Mouse (Mus musculus) Patski (cell line): ENCODE data around the gene Nsmf. TPM values are rescaled to one million over a fixed set of nuclear protein-coding genes. Genes with fewer than 3 reads are reported as not detected.

ENCODE experiments used
- ATAC-seq: fragments of 100-300 bp; one replicate; pipeline ENCODE4 v1.8.0; 2021
- CTCF ChIA-PET: fragments of 350-600 bp; sonication (Branson Sonifier 250); formaldehyde crosslinking; loops from one replicate; lab custom pipeline; 2022; ENCODE audit warnings: inconsistent platforms; lab: Charles Lee
- POLR2A ChIA-PET: fragments of 350-600 bp; sonication (Branson Sonifier 250); formaldehyde crosslinking; loops from one replicate; lab custom pipeline; 2022; ENCODE audit warnings: antibody characterized with exemption, inconsistent platforms; lab: Charles Lee
- DNase-seq: peaks from one replicate; pipeline ENCODE4 v3.0.0-alpha.2; 2011; ENCODE audit warnings: low read depth, low spot score
- H3K27me3 ChIP-seq: fragments of 371-371 bp; one replicate; pipeline ENCODE4 v1.5.1; 2021
- CTCF ChIP-seq: fragments of 100-300 bp; IDR thresholded peaks from one replicate; pipeline ENCODE4 v1.5.1; 2021
- in situ Hi-C: fragments of 300-500 bp; cut with MboI; formaldehyde crosslinking; loops from 3 replicates; pipeline ENCODE4 v1.11.1; 2018; ENCODE audit warnings: low pct_unique_long_range_greater_than_20kb, mixed read lengths
- polyA plus RNA-seq: library from polyadenylated mRNA; unstranded; gene quantifications from one replicate; pipeline ENCODE4 v1.2.3, GENCODE M21; 2021

Gene Nsmf
- polyA plus RNA-seq, 1 experiment from 2014 or later: 120 TPM

DNA sequence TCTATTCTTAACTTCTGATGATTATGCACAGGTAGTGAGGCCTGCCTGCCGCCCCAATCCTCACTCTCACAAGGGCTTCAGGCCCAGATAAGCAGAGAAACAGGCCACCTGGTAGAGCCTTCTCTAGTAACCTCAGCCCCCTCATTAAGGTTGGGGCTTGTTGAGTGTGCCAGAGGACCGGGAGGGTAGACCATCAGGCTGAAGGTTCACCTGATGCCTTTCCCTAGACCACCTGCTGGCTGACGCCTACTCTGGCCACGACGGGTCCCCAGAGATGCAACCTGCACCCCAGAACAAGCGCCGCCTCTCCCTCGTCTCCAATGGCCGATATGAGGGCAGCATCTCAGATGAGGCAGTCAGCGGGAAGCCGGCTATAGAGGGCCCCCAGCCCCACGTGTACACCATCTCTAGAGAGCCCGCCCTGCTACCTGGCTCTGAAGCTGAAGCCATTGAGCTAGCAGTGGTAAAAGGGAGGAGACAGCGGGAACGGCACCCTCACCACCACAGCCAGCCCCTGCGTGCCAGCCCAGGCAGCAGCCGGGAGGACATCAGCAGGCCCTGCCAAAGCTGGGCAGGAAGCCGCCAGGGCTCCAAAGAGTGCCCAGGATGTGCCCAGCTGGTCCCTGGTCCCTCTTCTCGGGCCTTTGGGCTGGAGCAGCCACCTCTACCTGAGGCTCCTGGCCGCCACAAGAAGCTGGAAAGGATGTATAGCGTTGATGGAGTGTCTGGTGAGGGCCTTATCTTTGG, 1.4 kb downstream of the Nsmf start:
- ChIA-PET CTCF (interaction anchor here (1.4 kb wide), 1 partner anchor 10 kb away, joined by 3 read pairs; no protein-coding TSS in a partner anchor), POLR2A (interaction anchor here (0.9 to 1.1 kb wide), 2 partner anchors 9 to 12 kb away, joined by 3 to 4 read pairs; no protein-coding TSS in a partner anchor)
- in situ Hi-C loops: no loop called here
- no peaks in the 10 kb centered on the region for H3K27me3 ChIP-seq
- no peak for DNase-seq
- ATAC-seq: no peak
- TF ChIP-seq CTCF: no peak

- H3K27me3 ChIP-seq: no peaks in the 10 kb centered on the region
- ATAC-seq (no peak), DNase-seq (no peak)
- ChIA-PET POLR2A (no interaction called here), CTCF (no interaction called here)
- TF ChIP-seq CTCF: no peak
- in situ Hi-C loops: no loop called here
Observed at GRCm38 (mm10) chr2:25058926-25059325, 4.8 kb downstream of the Nsmf start.

DNA sequence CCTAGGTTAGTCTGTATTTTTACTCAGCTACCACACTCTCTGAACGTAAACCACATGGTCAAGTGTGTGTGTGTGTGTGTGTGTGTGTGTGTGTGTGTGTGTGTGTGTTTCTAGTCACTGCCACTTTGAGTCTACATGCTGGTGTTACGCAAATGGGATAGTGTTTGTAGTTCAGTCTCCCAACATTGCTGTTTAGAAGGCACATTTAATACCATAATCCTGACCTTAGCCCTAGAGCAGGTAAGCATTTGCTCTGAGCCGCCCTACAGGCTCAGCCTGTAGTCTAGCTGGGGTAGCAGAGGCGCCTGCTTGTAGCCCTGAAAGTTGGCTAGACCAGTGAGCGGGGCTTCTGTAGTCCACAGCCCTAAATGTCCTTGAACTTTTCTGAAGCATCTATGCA, 9.4 kb downstream of the Nsmf start:
- POLR2A ChIA-PET: no interaction called here
- ATAC-seq (no peak), DNase-seq (no peak)
- CTCF ChIA-PET: no interaction called here
- TF ChIP-seq CTCF: no peak
- H3K27me3 ChIP-seq: no peaks in the 10 kb centered on the region
- in situ Hi-C loops: no loop called here

DNA sequence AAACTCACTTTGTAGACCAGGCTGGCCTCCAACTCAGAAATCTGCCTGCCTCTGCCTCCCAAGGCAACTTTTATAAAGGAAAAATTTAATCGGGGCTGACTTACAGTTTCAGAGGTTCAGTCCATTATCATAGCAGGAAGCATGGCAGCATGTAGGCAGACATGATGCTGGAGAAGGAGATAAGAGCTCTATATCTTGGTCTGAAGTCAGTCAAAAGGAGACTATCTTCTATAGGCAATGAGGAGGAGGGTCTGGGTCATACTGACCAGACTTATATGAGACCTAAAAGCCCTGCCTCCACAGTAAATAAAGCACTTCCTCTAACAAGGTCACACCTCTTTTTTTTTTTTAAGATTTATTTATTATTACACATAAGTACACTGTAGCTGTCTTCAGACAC, 10.1 kb downstream of the Nsmf start:
- POLR2A ChIA-PET: interaction anchor here (1.2 kb wide), 1 partner anchor 9 kb away, joined by 4 read pairs; no protein-coding TSS in a partner anchor
- H3K27me3 ChIP-seq: no peaks in the 10 kb centered on the region
- no peak for TF ChIP-seq CTCF
- in situ Hi-C loops: no loop called here
- CTCF ChIA-PET: interaction anchor here (0.7 kb wide), 1 partner anchor 14 kb away, joined by 3 read pairs; no protein-coding TSS in a partner anchor
- no peak for DNase-seq
- ATAC-seq: no peak

- no peak for TF ChIP-seq CTCF
- POLR2A ChIA-PET: interaction anchor here (1.2 kb wide), 1 partner anchor 10 kb away, joined by 4 read pairs; no protein-coding TSS in a partner anchor
- DNase-seq (no peak), ATAC-seq (no peak)
- CTCF ChIA-PET: interaction anchor here (1.0 kb wide), 1 partner anchor 10 kb away, joined by 3 read pairs; no protein-coding TSS in a partner anchor
- in situ Hi-C loops: no loop called here
- no peaks in the 10 kb centered on the region for H3K27me3 ChIP-seq
Observed at GRCm38 (mm10) chr2:25065537-25065936, 11.4 kb downstream of the Nsmf start.

DNA sequence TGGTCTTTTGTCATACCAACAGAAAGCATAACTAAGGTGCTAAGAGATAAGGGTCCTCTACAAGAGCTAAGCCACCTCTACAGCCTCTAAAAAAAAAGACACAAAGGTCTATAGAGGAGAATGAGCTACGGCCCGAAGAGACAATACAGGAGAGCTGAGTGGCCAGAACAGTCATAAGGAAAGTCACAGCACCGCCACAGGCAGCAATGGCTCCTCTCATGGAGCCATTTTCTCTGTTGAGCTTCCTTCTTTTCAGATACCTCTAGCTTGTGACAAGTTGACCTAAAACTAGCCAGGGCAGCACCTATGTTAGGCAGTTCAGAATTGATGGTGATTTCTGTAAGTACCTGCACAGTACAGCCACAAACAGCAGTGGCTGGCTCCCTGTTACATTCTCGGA, 12.4 kb downstream of the Nsmf start:
- TF ChIP-seq CTCF: no peak
- CTCF ChIA-PET: interaction anchor here (1.0 kb wide), 1 partner anchor 11 kb away, joined by 3 read pairs; no protein-coding TSS in a partner anchor
- ATAC-seq (no peak), DNase-seq (no peak)
- POLR2A ChIA-PET: no interaction called here
- in situ Hi-C loops: no loop called here
- no peaks in the 10 kb centered on the region for H3K27me3 ChIP-seq

GRCm38 (mm10) chr2:25069537-25069936, 15.4 kb downstream of the Nsmf start:
- in situ Hi-C loops: no loop called here
- ATAC-seq (no peak), DNase-seq (no peak)
- no peaks in the 10 kb centered on the region for H3K27me3 ChIP-seq
- POLR2A ChIA-PET: no interaction called here
- CTCF ChIA-PET: no interaction called here
- no peak for TF ChIP-seq CTCF

GRCm38 (mm10) chr2:25072398-25072797, 18.2 kb downstream of the Nsmf start:
- DNase-seq (no peak), ATAC-seq (no peak)
- in situ Hi-C loops: no loop called here
- ChIA-PET POLR2A (no interaction called here), CTCF (no interaction called here)
- no peaks in the 10 kb centered on the region for H3K27me3 ChIP-seq
- TF ChIP-seq CTCF: no peak

DNA sequence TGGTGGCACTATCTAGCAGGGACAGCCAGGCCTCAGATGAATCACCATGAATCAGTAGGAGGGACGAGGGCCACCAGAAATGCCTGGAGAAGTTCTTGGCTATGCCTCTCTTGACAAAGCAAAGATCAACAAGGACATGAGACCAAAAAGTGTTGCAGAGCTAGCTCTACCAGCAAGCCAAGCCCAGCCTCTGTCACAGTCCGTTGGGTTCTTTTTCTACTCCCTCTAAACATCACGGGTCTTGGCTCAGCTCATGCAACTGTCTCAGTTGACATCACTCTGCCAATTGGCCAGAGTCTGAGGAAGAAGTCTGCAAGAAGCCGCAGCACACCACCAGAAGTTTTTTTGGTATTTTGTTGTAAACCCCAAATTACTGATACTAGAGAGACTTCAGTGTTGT, 21.4 kb downstream of the Nsmf start:
- POLR2A ChIA-PET: interaction anchor here (0.6 kb wide), 1 partner anchor 8 kb away, joined by 3 read pairs; no protein-coding TSS in a partner anchor
- CTCF ChIA-PET: no interaction called here
- in situ Hi-C loops: no loop called here
- TF ChIP-seq CTCF: no peak
- H3K27me3 ChIP-seq: no peaks in the 10 kb centered on the region
- ATAC-seq (no peak), DNase-seq (no peak)

GRCm38 (mm10) chr2:25078967-25079366, 24.8 kb downstream of the Nsmf start:
- H3K27me3 ChIP-seq: peaks cover 8% of the 10 kb centered on the region
- ChIA-PET POLR2A (interaction anchor here (0.6 kb wide), 1 partner anchor 32 kb away, joined by 4 read pairs; no protein-coding TSS in a partner anchor), CTCF (no interaction called here)
- ATAC-seq: no peak
- in situ Hi-C loops: no loop called here
- no peak for TF ChIP-seq CTCF
- DNase-seq: no peak

DNA sequence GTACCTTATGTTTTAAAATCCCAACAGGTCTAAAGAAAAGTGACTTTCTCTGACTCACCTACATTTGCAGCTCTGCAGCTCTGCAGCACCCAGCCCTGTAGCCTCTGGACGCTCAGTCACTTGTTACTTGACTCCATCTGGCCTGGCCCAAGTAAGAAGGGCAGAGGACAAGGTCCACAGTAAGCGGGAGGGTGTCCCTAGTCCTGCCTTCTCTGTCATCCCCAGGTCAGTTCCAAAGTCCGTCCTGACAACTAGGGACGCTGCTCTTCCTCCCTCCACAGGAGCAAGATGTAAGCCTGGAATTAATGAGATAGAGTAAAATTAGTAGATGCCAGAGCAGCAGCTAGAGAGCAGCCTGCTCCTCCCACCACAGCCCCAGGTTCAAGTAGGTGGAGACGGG, 25.9 kb downstream of the Nsmf start, which contains the start of gene Entpd8:
Gene Entpd8, plus strand, starts transcription at position 229 of the 400 bp plus-strand sequence.
- H3K27me3 ChIP-seq: peaks cover 8% of the 10 kb centered on the region
- CTCF ChIA-PET: no interaction called here
- no peak for DNase-seq
- ATAC-seq: no peak
- POLR2A ChIA-PET: no interaction called here
- in situ Hi-C loops: no loop called here
- TF ChIP-seq CTCF: no peak
